Mouse (Mus musculus): ENCODE data around the gene Cyp2s1. TPM values are rescaled to one million over a fixed set of nuclear protein-coding genes. Genes with fewer than 3 reads are reported as not detected.

The Cyp2s1 gene
- polyA plus RNA-seq (2015; fragmentation: Nextera tagmentation; extraction: Ambion mirVana), result 3.2 and 3.3 TPM in 2 replicates

DNA sequence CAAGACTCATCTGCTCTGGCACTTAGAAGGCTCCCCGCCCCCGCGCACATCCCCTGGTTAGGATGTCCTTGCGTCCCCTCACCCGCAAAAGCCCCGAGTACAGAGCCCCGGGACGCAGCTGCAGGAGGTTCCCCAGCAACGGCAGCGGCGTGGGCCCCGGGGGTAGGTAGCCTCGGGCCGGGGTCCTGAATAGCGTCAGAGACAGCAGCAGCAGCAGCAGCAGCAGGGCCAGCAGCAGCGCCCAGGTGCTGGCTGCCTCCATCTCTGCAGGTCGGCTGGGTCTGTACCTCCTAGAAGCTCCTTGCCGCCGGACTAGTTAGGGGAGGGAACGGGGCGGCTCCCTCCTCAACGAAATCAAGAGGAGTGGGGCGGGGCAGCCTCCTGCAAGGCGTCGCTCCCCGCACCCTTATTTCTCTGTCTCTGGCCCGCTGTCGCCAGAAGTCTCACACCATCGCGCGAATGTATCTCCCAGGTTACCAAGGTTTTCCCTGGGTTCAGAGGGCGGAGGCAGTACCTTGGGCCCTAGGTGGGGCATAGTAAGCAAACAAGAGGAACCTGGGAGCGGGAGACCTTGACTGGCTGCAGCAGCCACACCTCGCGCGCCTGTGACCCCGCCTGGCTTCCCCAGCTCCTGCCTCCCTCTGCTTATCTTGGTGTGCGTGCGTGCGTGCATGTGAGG lies at the start of gene Cyp2s1:
TSS of gene Cyp2s1 (minus strand) at position 673 of the 679 bp plus-strand sequence.
- Histone ChIP-seq H3K36me3 (no peaks in the 10 kb centered on the region), H3K4me3 (peak within 1 kb of the TSS; percentile 51), H3K27ac (replicated peaks) (no peak within 1 kb of the TSS), H3K4me1 (replicated peaks) (peaks cover 12% of the 10 kb centered on the region), H3K27me3 (0 out of 2 replicates have a peak, but pooled peaks cover 6% of the 10 kb centered on the region), H3K4me2 (peak within 1 kb of the TSS; percentile 92), H3K9me3 (no peaks in the 10 kb centered on the region), H3K9ac (peak within 1 kb of the TSS; percentile 59)
- WGBS, result 1% methylated on average over 40 of the region's 40 CpGs
- ATAC-seq (ENCODE audit: low FRiP score, low read depth), result peak; percentile 68

DNA sequence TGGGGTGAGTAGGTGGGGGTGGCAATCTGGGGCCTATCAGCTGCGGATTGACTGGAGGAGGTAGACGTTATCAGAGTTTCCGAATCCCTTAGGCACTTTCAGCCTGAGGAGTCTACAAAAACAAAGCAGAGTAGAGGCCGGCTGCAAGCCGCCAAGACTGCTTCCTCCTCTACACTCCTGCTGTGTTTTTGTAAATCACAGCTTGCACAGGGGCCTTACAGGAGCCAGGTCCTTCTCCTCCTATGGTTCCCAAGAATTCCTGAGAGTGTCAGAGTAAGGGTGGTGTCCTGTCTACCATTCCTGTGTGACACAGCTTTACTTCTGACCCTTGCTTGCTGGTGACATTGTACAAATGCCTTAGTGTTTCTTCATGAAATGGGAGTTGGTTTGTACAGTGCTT lies 48.1 kb upstream of the Cyp2s1 start:
- no peaks in the 10 kb centered on the region for H3K36me3 ChIP-seq
- no peak overlapping the region for H3K9ac ChIP-seq
- no peak overlapping the region for H3K4me3 ChIP-seq
- no peak overlapping the region for H3K27ac ChIP-seq (replicated peaks)
- no peak overlapping the region for H3K4me2 ChIP-seq
- no peaks in the 10 kb centered on the region for H3K4me1 ChIP-seq (replicated peaks)
- WGBS, result 37% methylated on average over 5 of the region's 5 CpGs
- no peak for ATAC-seq (ENCODE audit: low FRiP score, low read depth)
- no peaks in the 10 kb centered on the region for H3K27me3 ChIP-seq
- no peaks in the 10 kb centered on the region for H3K9me3 ChIP-seq

DNA sequence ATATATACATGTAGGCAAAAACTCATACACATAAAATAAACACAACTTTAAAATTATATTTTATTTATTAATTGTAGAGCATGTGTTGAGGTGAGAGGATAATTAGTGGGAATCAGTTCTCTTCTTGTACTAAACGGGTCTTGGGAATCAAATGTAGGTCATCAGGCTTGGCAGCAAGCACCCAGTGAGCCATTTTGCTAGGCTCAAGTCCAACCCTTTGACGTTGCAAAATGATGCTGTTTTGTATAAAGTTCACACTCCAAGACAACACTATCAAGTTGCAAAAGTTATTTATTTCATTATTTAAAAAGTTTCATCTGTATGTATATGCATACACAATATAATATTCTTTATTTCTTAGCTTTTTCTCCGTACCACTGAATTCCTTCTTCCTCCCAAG lies 47.0 kb upstream of the Cyp2s1 start:
- WGBS, result 83% methylated on average over 3 of the region's 3 CpGs

DNA sequence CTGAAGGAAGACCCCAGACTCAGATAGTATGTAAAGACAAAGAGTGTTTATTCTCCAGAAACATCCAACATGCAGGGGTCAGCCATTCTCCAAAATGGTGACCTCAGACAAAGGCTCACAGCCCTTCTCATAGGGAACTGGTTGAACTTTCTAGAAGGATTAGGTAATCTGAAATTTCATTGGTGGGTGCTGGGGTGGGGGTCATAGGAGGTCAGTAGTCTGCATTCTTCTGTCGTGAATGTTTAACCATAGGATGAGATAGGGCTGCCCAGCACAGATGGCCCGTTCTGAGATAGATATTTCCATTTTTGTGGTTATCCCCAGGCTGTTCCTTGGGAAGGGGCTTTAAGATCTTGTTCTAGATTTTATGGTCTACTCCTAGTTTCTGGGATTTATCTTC lies 45.7 kb upstream of the Cyp2s1 start:
- Histone ChIP-seq H3K4me2 (no peak overlapping the region), H3K36me3 (no peaks in the 10 kb centered on the region), H3K4me3 (no peak overlapping the region), H3K27ac (replicated peaks) (no peak overlapping the region), H3K4me1 (replicated peaks) (no peaks in the 10 kb centered on the region), H3K9ac (no peak overlapping the region), H3K9me3 (no peaks in the 10 kb centered on the region), H3K27me3 (no peaks in the 10 kb centered on the region)
- 76% methylated on average over 2 of the region's 2 CpGs for WGBS
- no peak for ATAC-seq (ENCODE audit: low FRiP score, low read depth)

More for the DNA sequence above, 47.0 kb upstream of the Cyp2s1 start:
- Histone ChIP-seq H3K4me3 (no peak overlapping the region), H3K9ac (no peak overlapping the region), H3K27ac (replicated peaks) (no peak overlapping the region), H3K9me3 (no peaks in the 10 kb centered on the region), H3K4me1 (replicated peaks) (no peaks in the 10 kb centered on the region), H3K27me3 (no peaks in the 10 kb centered on the region), H3K36me3 (no peaks in the 10 kb centered on the region), H3K4me2 (no peak overlapping the region)
- no peak for ATAC-seq (ENCODE audit: low FRiP score, low read depth)

DNA sequence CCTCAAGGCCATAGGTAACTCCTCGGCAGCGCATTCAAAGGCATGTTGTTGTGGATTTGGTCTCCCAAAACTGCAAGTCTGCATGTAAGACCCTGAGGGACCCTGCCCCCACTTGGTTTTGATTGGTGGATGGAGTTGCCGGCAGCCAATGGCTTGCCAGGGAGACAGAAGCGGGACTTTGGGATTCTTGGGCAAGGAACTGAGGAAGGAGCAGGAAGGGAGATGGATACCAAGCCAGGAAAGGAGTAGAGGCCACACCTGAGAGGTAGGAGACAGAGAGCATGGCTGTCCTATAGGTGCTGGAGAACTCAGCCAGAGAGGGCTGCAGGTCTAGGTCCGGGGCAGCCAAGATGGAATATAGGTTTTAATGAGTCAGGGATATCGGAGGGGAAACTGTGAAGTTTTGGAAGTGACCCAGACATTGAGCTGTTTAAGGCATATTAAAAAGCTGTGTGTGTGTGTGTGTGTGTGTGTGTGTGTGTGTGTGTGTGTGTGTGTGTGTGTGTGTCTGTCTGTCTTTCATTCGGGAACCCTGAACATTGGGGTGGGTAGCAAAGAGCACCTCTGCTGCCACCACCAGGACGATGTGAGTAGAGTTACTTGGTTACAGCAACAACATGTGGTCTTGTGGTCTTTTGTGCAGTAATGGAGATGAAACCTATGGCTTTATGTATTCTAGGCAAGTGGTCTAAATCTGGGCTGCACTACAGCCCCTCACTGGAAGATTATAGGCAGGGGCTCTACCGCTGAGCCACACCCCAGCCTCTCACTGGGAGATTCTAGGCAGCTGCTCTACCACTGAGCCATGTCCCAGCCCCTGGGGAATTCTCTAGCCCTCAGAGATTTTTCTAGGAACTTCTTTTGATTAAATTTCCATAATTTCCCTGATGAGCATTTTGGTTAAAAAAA lies 43.5 kb upstream of the Cyp2s1 start:
- ATAC-seq (ENCODE audit: low FRiP score, low read depth), result no peak
- Histone ChIP-seq H3K27ac (replicated peaks) (no peak overlapping the region), H3K9ac (no peak overlapping the region), H3K4me3 (no peak overlapping the region), H3K4me2 (peak overlapping the region; percentile 40), H3K4me1 (replicated peaks) (no peaks in the 10 kb centered on the region), H3K36me3 (no peaks in the 10 kb centered on the region), H3K9me3 (no peaks in the 10 kb centered on the region), H3K27me3 (no peaks in the 10 kb centered on the region)
- 17% methylated on average over 9 of the region's 9 CpGs for WGBS

DNA sequence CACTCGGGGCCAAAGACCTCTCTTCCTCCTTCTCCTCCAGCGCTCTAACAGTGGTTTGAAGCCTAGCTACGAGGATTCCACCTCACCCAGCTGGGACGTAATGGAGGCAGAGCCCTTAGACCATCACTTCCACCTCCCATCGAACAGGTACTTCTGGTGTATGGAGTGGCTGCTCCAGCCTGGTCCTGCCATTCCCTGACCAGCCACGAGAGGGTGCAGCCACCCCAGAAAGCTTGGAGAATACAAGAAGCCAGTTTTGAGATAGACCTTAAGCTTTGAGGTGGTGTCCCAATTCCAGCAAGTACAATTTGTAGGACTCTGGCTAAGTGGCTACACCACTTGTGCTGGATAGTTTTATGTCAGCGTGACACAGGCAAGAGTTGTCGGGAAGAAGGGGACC lies 38.4 kb upstream of the Cyp2s1 start:
- 40% methylated on average over 8 of the region's 8 CpGs for WGBS
- H3K4me3 ChIP-seq, result no peak overlapping the region
- no peak for ATAC-seq (ENCODE audit: low FRiP score, low read depth)

DNA sequence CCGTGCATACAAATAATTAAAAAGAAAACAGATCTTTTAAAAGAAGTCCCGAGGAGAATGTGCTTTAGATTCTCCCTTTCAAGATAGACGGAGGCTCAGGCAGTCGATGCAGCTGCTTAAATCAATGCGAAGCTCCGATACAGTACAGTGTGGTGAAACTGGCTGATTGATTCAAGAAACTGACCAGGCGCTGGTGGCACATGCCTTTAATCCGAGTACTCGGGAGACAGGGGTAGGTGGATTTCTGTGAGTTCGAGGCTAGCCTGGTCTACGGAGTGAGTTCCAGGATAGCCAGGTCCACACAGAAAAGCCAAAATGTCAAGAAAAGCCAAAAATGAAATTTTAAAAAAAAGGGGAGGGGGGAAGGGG lies 31.7 kb upstream of the Cyp2s1 start:
- peak; percentile 78; the same call in 1 of the 2 replicates for ATAC-seq (ENCODE audit: low FRiP score, low read depth)
- 21% methylated on average over 11 of the region's 11 CpGs for WGBS
- H3K36me3 ChIP-seq, result no peaks in the 10 kb centered on the region

More for the DNA sequence above, 38.4 kb upstream of the Cyp2s1 start:
- Histone ChIP-seq H3K27me3 (no peaks in the 10 kb centered on the region), H3K36me3 (no peaks in the 10 kb centered on the region), H3K4me1 (replicated peaks) (no peaks in the 10 kb centered on the region), H3K9me3 (no peaks in the 10 kb centered on the region), H3K4me2 (no peak overlapping the region), H3K27ac (replicated peaks) (no peak overlapping the region), H3K9ac (no peak overlapping the region)

DNA sequence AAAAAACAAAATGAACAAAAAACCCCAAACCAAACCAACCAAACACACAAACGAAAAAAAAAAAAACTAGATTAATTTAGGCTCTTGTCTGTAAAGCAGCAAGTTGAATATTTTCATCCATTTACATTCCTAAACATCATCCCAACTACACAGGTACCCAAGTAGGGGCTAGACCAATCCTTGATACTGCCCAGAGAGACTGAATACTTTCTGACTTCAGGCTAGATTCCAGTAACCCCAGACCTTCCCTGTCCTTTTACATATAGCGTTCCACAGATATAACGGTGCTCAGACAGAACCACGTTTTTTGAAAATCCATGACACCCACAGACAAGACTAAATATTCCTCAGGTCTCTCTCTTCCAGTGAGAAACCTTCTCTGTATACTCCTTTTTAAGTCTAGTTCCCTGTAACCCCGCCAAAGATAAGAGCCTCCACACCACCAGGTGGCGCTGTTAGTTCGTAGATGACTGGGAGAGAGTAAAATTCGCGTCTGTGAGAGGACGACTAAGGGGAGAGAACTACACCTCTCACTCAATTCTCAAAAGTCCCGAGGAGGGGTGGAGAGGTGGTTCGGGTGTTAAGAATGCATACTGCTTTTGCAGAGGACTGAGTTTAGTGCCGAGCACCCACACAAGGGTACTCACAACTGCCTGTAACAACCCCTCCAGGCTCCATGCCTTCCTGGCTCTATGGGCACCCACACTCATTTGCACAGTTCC lies 31.2 kb upstream of the Cyp2s1 start:
- no peaks in the 10 kb centered on the region for H3K9me3 ChIP-seq
- peak overlapping the region; percentile 53 for H3K9ac ChIP-seq
- no peaks in the 10 kb centered on the region for H3K36me3 ChIP-seq
- H3K4me2 ChIP-seq, result peak overlapping the region; percentile 65
- H3K27ac ChIP-seq (replicated peaks), result peak overlapping the region; percentile 62
- 10% methylated on average over 13 of the region's 13 CpGs for WGBS
- peak overlapping the region; percentile 57 for H3K4me3 ChIP-seq
- no peaks in the 10 kb centered on the region for H3K4me1 ChIP-seq (replicated peaks)
- no peaks in the 10 kb centered on the region for H3K27me3 ChIP-seq
- peak; percentile 92 for ATAC-seq (ENCODE audit: low FRiP score, low read depth)

More for the DNA sequence above, 31.7 kb upstream of the Cyp2s1 start:
- H3K9me3 ChIP-seq, result no peaks in the 10 kb centered on the region
- no peaks in the 10 kb centered on the region for H3K4me1 ChIP-seq (replicated peaks)
- peak overlapping the region; percentile 62 for H3K27ac ChIP-seq (replicated peaks)
- H3K27me3 ChIP-seq, result no peaks in the 10 kb centered on the region
- H3K4me2 ChIP-seq, result peak overlapping the region; percentile 65
- H3K9ac ChIP-seq, result peak overlapping the region; percentile 53
- H3K4me3 ChIP-seq, result peak overlapping the region; percentile 57

DNA sequence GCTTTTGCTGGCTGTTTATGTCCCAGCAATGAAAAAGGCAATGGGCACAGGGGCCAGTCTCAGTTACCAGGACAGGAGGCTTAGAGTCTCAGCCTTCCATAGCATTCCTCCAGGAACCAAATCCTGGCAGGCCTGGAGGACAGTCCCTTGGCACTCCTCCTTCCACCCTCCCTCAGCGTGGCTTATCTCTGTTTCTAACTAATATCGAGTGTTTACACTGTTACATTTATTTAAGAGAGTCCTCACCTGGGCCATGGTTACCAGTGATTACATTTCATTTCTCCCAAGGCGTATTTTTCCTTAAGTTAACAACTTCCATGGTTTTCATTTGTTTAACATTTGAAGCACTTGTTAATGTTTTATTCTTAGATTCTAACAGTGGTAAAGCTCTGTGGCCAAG lies 28.2 kb upstream of the Cyp2s1 start:
- no peak overlapping the region for H3K27ac ChIP-seq (replicated peaks)

DNA sequence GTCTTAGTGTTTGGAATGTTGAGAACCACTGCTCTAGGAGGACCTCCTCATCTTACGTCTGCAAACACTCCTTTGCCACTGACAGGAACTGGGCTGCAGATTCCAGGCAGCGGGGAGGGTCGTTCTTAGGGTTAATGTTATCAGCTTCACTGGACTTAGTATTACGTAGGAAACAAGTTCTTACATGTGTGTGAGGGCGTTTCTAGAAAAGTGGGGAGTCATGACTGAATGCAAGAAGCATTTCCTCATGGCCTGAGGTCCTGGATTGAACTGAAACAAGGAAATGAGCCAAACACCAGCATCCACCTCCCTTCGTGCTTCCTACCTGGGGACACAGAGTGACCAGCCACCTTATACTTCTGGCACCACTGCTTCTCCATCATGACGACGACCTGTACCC lies 27.7 kb upstream of the Cyp2s1 start:
- H3K9me3 ChIP-seq, result no peaks in the 10 kb centered on the region
- no peak overlapping the region for H3K9ac ChIP-seq
- ATAC-seq (ENCODE audit: low FRiP score, low read depth), result no peak
- no peaks in the 10 kb centered on the region for H3K27me3 ChIP-seq
- 75% methylated on average over 8 of the region's 8 CpGs for WGBS
- no peaks in the 10 kb centered on the region for H3K36me3 ChIP-seq
- H3K4me1 ChIP-seq (replicated peaks), result no peaks in the 10 kb centered on the region
- H3K27ac ChIP-seq (replicated peaks), result no peak overlapping the region
- H3K4me2 ChIP-seq, result no peak overlapping the region
- H3K4me3 ChIP-seq, result no peak overlapping the region

More for the DNA sequence above, 28.2 kb upstream of the Cyp2s1 start:
- H3K36me3 ChIP-seq, result no peaks in the 10 kb centered on the region
- H3K4me1 ChIP-seq (replicated peaks), result no peaks in the 10 kb centered on the region
- H3K4me3 ChIP-seq, result no peak overlapping the region
- H3K4me2 ChIP-seq, result no peak overlapping the region
- no peak overlapping the region for H3K9ac ChIP-seq
- no peak for ATAC-seq (ENCODE audit: low FRiP score, low read depth)
- no peaks in the 10 kb centered on the region for H3K27me3 ChIP-seq
- H3K9me3 ChIP-seq, result no peaks in the 10 kb centered on the region
- WGBS, result 92% methylated on average over 3 of the region's 3 CpGs

DNA sequence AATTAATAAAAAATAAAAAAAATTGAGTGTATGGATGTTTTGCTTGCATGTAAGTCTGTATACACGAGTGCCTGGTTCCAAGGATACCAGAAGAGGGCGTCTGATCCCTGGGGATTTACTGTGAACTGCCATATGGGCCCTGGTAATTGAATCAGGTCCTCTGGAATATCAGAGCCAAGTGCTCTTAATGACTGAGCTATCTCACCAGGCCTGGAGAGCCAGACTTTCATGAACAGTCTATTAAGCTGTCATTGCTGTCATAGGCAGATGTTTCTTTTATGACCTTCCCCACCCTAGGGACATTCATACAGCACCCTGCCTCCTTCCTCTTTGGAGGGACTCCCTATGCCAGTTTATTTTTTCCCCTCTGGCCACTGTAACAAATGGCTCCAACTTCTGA lies 26.8 kb upstream of the Cyp2s1 start:
- Histone ChIP-seq H3K4me1 (replicated peaks) (no peaks in the 10 kb centered on the region), H3K4me2 (no peak overlapping the region), H3K9me3 (no peaks in the 10 kb centered on the region), H3K9ac (no peak overlapping the region), H3K36me3 (no peaks in the 10 kb centered on the region), H3K4me3 (no peak overlapping the region), H3K27me3 (no peaks in the 10 kb centered on the region), H3K27ac (replicated peaks) (no peak overlapping the region)
- ATAC-seq (ENCODE audit: low FRiP score, low read depth), result no peak
- 16% methylated on average over 2 of the region's 2 CpGs for WGBS

DNA sequence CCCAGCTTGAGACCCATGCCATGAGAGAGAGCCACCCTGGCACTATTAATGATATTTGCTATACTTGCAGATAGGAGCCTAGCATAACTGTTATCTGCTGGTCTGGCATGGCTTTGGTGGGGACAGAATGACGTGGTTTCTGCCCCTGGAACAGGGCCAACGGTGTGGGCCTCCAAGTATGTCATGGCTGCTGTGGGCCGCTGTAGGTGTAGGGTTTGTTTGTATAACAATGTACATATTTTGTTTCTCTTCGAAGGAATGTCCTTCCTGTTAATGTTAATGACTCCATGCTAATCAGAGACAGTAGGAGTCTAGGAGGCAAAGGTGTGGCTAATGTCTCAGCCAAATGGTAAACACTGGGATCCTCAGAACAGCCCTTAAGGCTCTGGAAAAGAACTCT lies 24.2 kb upstream of the Cyp2s1 start:
- H3K27me3 ChIP-seq, result no peaks in the 10 kb centered on the region
- ATAC-seq (ENCODE audit: low FRiP score, low read depth), result no peak
- 79% methylated on average over 4 of the region's 4 CpGs for WGBS

More for the DNA sequence above, 24.2 kb upstream of the Cyp2s1 start:
- no peak overlapping the region for H3K9ac ChIP-seq
- no peaks in the 10 kb centered on the region for H3K4me1 ChIP-seq (replicated peaks)
- H3K4me3 ChIP-seq, result no peak overlapping the region
- H3K27ac ChIP-seq (replicated peaks), result no peak overlapping the region
- H3K9me3 ChIP-seq, result no peaks in the 10 kb centered on the region
- no peaks in the 10 kb centered on the region for H3K36me3 ChIP-seq
- H3K4me2 ChIP-seq, result no peak overlapping the region

Data from hindbrain, embryonic 15.5 days (tissue).